Mouse (Mus musculus) mouse trophoblast stem cell (cell line): ENCODE results near the gene Krt8.

Source experiments
- in situ Hi-C, 2 experiments: fragments of 300-500 bp; cut with MseI, MboI; formaldehyde crosslinking; loops; 2 replicates in 1 of 2; 3 replicates in 1 of 2; pipeline ENCODE4 v1.15.1; 2025

Krt8 gene

GRCm38 (mm10) chr15:102004189-102004588 is at the start of gene Krt8:
Krt8 (minus strand) TSS chr15:102004482.
- in situ Hi-C loops: no loop called here

GRCm38 (mm10) chr15:102051920-102052683 is 47.8 kb upstream of the Krt8 start:
- in situ Hi-C loops: no loop called here

- in situ Hi-C loops: no loop called here
Measured at GRCm38 (mm10) chr15:102049871-102050270, 45.6 kb upstream of the Krt8 start.

- in situ Hi-C loops: no loop called here
Measured at GRCm38 (mm10) chr15:102048006-102048405, 43.7 kb upstream of the Krt8 start.

GRCm38 (mm10) chr15:102045691-102046090 is 41.4 kb upstream of the Krt8 start:
- in situ Hi-C loops: no loop called here

- in situ Hi-C loops: no loop called here
Measured at GRCm38 (mm10) chr15:102044745-102045144, 40.5 kb upstream of the Krt8 start.

GRCm38 (mm10) chr15:102041951-102042350 is 37.7 kb upstream of the Krt8 start:
- in situ Hi-C loops: no loop called here

- in situ Hi-C loops: no loop called here
Measured at GRCm38 (mm10) chr15:102040277-102040676, 36.0 kb upstream of the Krt8 start.

GRCm38 (mm10) chr15:102034121-102035053 is 30.1 kb upstream of the Krt8 start:
- in situ Hi-C loops: no loop called here

GRCm38 (mm10) chr15:102028040-102028439 is 23.8 kb upstream of the Krt8 start, which contains the start of gene Krt18:
Krt18 (plus strand) TSS chr15:102028180.
- in situ Hi-C loops: no loop called here

GRCm38 (mm10) chr15:102026430-102026829 is 22.1 kb upstream of the Krt8 start:
- in situ Hi-C loops: no loop called here

GRCm38 (mm10) chr15:102025136-102025872 is 21.0 kb upstream of the Krt8 start:
- in situ Hi-C loops: no loop called here

- in situ Hi-C loops: no loop called here
Measured at GRCm38 (mm10) chr15:102023888-102024287, 19.6 kb upstream of the Krt8 start.

GRCm38 (mm10) chr15:102022481-102022880 is 18.2 kb upstream of the Krt8 start:
- in situ Hi-C loops: no loop called here

- in situ Hi-C loops: no loop called here
Measured at GRCm38 (mm10) chr15:102017918-102018463, 13.7 kb upstream of the Krt8 start.

GRCm38 (mm10) chr15:102016787-102017186 is 12.5 kb upstream of the Krt8 start:
- in situ Hi-C loops: no loop called here

GRCm38 (mm10) chr15:102016096-102016495 is 11.8 kb upstream of the Krt8 start:
- in situ Hi-C loops: no loop called here

- in situ Hi-C loops: no loop called here
Measured at GRCm38 (mm10) chr15:102014848-102015247, 10.6 kb upstream of the Krt8 start.

- in situ Hi-C loops: no loop called here
Measured at GRCm38 (mm10) chr15:102013651-102014050, 9.4 kb upstream of the Krt8 start.

GRCm38 (mm10) chr15:102012260-102012765 is 8.0 kb upstream of the Krt8 start:
- in situ Hi-C loops: no loop called here

- in situ Hi-C loops: no loop called here
Measured at GRCm38 (mm10) chr15:102010569-102011245, 6.4 kb upstream of the Krt8 start.
